Mouse (Mus musculus): ENCODE data around the gene Hoxa3. TPM values are rescaled to one million over a fixed set of nuclear protein-coding genes. Genes with fewer than 3 reads are reported as not detected.
A peak's percentile ranks its signal among the peaks of the same experiment; 100 is the strongest.

Gene Hoxa3
- polyA plus RNA-seq, 1 experiment from 2014 or later, result 1.2 TPM

GRCm38 (mm10) chr6:52252775-52253376, 39.7 kb upstream of the Hoxa3 start:
- Histone ChIP-seq H3K4me2 (no peak overlapping the region), H3K9me3 (no peaks in the 10 kb centered on the region), H3K27ac (replicated peaks) (no peak overlapping the region), H3K9ac (no peak overlapping the region), H3K4me1 (peaks cover 6% of the 10 kb centered on the region), H3K27me3 (replicated peaks) (peaks cover 95% of the 10 kb centered on the region), H3K4me3 (no peak overlapping the region; the same call in 1 of the 2 replicates), H3K36me3 (no peaks in the 10 kb centered on the region)
- no peak for ATAC-seq (ENCODE audit: extremely low read depth, insufficient number of reproducible peaks, low FRiP score, low TSS enrichment)
- 2% methylated on average over 35 of the region's 35 CpGs for WGBS

- H3K9me3 ChIP-seq, result no peaks in the 10 kb centered on the region
- H3K27me3 ChIP-seq (replicated peaks), result peaks cover 97% of the 10 kb centered on the region
- H3K4me2 ChIP-seq, result no peak overlapping the region
- no peak overlapping the region for H3K4me3 ChIP-seq
- peaks cover 6% of the 10 kb centered on the region for H3K4me1 ChIP-seq
- H3K27ac ChIP-seq (replicated peaks), result no peak overlapping the region
- no peaks in the 10 kb centered on the region for H3K36me3 ChIP-seq
- 3% methylated on average over 24 of the region's 24 CpGs for WGBS
- no peak for ATAC-seq (ENCODE audit: extremely low read depth, insufficient number of reproducible peaks, low FRiP score, low TSS enrichment)
- H3K9ac ChIP-seq, result no peak overlapping the region
Measured at GRCm38 (mm10) chr6:52252016-52252774, 39.1 kb upstream of the Hoxa3 start.

DNA sequence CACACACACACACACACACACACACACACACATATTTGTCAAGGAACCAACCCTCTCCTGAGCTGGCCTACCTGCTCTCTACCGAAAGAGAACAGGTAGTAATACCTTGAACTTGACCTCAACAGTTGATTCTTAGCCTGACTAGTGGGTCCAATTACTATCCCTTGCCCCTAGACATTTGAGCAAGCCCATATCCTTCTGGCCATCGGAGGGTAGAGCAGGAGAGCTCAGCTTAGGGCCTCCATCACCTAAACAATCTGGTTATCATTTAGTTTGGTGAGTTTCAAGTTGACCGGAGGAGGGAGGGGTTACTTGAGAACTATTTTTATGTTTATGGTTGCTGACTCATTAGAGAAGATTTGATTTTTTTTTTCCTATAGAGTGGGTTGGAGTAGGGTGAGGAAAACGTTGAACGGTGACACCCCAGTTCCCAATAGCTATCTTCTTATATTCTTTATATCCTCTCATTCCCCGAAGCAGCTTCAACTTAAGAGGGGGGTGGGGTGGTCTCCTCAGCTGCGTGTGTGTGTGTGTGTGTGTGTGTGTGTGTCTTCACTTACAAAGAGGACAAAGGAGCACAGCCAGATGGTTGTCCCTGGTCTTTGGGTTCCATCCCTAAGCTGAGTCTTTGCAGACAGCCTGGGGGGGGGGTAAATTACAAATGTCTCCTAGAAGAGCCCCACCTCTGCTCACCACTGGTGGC, 38.2 kb upstream of the Hoxa3 start:
- peaks cover 98% of the 10 kb centered on the region for H3K27me3 ChIP-seq (replicated peaks)
- no peak overlapping the region for H3K4me3 ChIP-seq
- no peak overlapping the region for H3K4me2 ChIP-seq
- no peak overlapping the region for H3K27ac ChIP-seq (replicated peaks)
- no peaks in the 10 kb centered on the region for H3K36me3 ChIP-seq
- H3K9ac ChIP-seq, result no peak overlapping the region
- WGBS, result 10% methylated on average over 7 of the region's 7 CpGs
- no peaks in the 10 kb centered on the region for H3K9me3 ChIP-seq
- H3K4me1 ChIP-seq, result peaks cover 6% of the 10 kb centered on the region
- no peak for ATAC-seq (ENCODE audit: extremely low read depth, insufficient number of reproducible peaks, low FRiP score, low TSS enrichment)

GRCm38 (mm10) chr6:52249826-52250225, 36.7 kb upstream of the Hoxa3 start:
- H3K9me3 ChIP-seq, result no peaks in the 10 kb centered on the region
- no peak for ATAC-seq (ENCODE audit: extremely low read depth, insufficient number of reproducible peaks, low FRiP score, low TSS enrichment)
- H3K4me3 ChIP-seq, result no peak overlapping the region
- H3K27me3 ChIP-seq (replicated peaks), result peaks cover 99% of the 10 kb centered on the region
- no peak overlapping the region for H3K9ac ChIP-seq
- H3K36me3 ChIP-seq, result no peaks in the 10 kb centered on the region
- H3K4me2 ChIP-seq, result no peak overlapping the region
- 2% methylated on average over 4 of the region's 4 CpGs for WGBS
- H3K27ac ChIP-seq (replicated peaks), result no peak overlapping the region
- peaks cover 11% of the 10 kb centered on the region for H3K4me1 ChIP-seq

DNA sequence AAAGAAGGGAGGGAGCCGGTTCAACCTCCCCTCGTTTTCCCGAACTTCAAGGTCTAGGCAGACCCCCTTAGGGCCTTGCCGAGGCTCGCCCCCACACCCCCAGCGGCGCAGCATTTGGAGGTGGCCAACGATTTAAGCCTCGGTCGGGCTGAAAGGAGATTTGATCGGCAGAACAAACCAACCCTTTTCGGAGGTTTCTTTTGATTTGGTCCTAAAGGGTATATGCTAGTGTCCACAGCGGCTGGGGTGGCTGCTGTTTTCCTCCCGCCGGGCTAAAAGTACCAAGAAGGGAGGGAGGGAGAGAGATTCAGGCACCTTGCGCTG, 36.2 kb upstream of the Hoxa3 start:
- no peaks in the 10 kb centered on the region for H3K36me3 ChIP-seq
- ATAC-seq (ENCODE audit: extremely low read depth, insufficient number of reproducible peaks, low FRiP score, low TSS enrichment), result no peak
- peak overlapping the region; percentile 2; the same call in 1 of the 2 replicates for H3K4me2 ChIP-seq
- WGBS, result under 1% methylated on average over 16 of the region's 16 CpGs
- H3K27me3 ChIP-seq (replicated peaks), result peaks cover 99% of the 10 kb centered on the region
- no peak overlapping the region for H3K27ac ChIP-seq (replicated peaks)
- peaks cover 12% of the 10 kb centered on the region for H3K4me1 ChIP-seq
- 0 out of 2 replicates have a peak overlapping the region, but pooled peaks have one; percentile 1 for H3K4me3 ChIP-seq
- no peak overlapping the region for H3K9ac ChIP-seq
- H3K9me3 ChIP-seq, result no peaks in the 10 kb centered on the region

DNA sequence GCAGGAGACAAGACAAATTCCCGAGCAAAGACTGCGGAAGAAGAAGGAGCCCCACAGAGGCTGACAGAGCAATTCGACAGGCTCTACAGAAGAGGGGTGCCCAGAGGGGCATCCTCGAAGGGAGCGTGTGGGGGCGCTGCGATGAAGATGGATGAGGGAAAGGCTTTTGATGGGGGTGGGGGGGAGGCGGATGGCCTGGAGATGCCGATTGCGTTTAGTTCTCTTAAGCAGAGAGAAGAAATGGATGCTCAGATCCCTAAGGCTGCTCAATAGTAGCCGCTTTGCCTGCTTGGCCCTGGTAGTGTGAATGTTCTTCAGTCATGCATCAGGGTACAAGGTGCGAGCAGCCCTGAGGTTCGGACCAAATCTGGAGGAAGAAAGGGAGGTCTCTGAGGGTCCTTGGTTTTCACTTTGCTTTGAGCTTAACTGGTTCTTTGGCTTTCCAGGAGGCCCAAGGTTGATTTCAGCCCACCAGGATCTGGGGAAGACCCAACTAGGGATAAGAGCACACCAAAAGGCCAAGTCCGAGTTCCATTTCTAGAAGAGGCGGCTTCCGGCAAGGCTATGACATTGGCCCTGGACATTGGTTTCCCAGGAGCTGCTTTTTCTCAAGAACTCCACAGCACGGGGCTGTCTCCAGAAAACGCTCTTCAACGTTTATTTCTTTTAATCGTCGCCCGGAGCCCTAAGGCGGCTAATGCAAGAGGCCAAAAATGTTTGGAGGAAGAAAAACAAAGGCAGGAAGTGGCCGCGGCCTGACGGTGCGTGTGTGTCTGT, 35.7 kb upstream of the Hoxa3 start:
- H3K4me2 ChIP-seq, result peak overlapping the region; percentile 2; the same call in 1 of the 2 replicates
- H3K36me3 ChIP-seq, result no peaks in the 10 kb centered on the region
- H3K4me3 ChIP-seq, result 0 out of 2 replicates have a peak overlapping the region, but pooled peaks have one; percentile 1
- no peaks in the 10 kb centered on the region for H3K9me3 ChIP-seq
- no peak overlapping the region for H3K27ac ChIP-seq (replicated peaks)
- no peak for ATAC-seq (ENCODE audit: extremely low read depth, insufficient number of reproducible peaks, low FRiP score, low TSS enrichment)
- WGBS, result 1% methylated on average over 27 of the region's 27 CpGs
- H3K9ac ChIP-seq, result no peak overlapping the region
- peaks cover 99% of the 10 kb centered on the region for H3K27me3 ChIP-seq (replicated peaks)
- H3K4me1 ChIP-seq, result peaks cover 12% of the 10 kb centered on the region

DNA sequence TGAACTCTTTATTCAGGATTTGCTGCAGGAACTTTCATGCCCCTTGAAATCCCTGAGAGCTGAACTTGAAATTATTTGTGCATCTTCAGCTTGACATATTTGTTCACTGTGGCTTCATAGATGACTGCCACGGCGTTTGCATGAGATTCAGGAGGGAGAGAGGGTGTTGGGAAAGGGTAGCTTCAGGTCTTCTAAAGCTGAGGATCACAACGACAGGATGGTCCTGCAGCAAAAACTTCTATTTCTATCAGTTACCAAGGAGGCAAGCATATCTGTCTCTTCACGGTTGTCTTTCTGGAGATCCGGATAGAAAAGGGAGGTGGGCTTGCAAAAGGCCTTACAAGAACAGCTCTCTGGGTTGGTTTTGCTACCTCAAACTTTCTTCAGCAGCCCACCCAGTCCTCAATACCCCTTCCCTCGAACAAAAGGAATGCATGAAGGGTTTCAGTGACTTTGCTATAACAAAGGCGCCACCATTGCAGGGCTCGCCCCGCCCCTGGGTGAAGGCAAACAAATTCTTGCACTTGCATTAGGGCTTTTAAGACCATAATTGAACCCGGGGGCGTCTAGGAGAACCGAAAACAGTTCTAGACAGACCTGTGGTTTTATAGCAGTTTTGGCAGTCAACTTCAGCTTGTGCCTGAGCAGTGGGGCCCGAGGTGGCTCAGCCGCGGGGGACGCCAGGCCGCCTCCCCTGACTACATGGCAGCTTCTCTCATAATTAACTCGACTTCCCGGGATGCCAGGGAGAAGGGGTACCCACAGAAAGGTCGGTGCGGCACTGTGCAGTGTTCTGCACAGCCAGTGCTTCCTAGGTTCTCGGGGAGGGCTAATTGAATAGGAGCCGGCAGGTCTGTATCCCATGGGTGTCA, 34.9 kb upstream of the Hoxa3 start:
- no peak for ATAC-seq (ENCODE audit: extremely low read depth, insufficient number of reproducible peaks, low FRiP score, low TSS enrichment)
- Histone ChIP-seq H3K36me3 (no peaks in the 10 kb centered on the region), H3K27me3 (replicated peaks) (peaks cover 99% of the 10 kb centered on the region), H3K27ac (replicated peaks) (no peak overlapping the region), H3K9ac (no peak overlapping the region), H3K9me3 (no peaks in the 10 kb centered on the region), H3K4me3 (no peak overlapping the region), H3K4me2 (no peak overlapping the region), H3K4me1 (peaks cover 6% of the 10 kb centered on the region; the same call in 1 of the 2 replicates)
- under 1% methylated on average over 23 of the region's 23 CpGs for WGBS

GRCm38 (mm10) chr6:52246916-52247315, 33.8 kb upstream of the Hoxa3 start:
- no peak for ATAC-seq (ENCODE audit: extremely low read depth, insufficient number of reproducible peaks, low FRiP score, low TSS enrichment)
- WGBS, result 6% methylated on average over 3 of the region's 3 CpGs
- no peak overlapping the region for H3K4me3 ChIP-seq
- H3K9me3 ChIP-seq, result no peaks in the 10 kb centered on the region
- H3K27ac ChIP-seq (replicated peaks), result no peak overlapping the region
- no peak overlapping the region for H3K9ac ChIP-seq
- peaks cover 6% of the 10 kb centered on the region; the same call in 1 of the 2 replicates for H3K4me1 ChIP-seq
- no peaks in the 10 kb centered on the region for H3K36me3 ChIP-seq
- H3K27me3 ChIP-seq (replicated peaks), result peaks cover 99% of the 10 kb centered on the region
- no peak overlapping the region for H3K4me2 ChIP-seq

GRCm38 (mm10) chr6:52246403-52246803, 33.3 kb upstream of the Hoxa3 start:
- Histone ChIP-seq H3K4me3 (peak overlapping the region; percentile 2; the same call in 1 of the 2 replicates), H3K4me2 (no peak overlapping the region), H3K36me3 (no peaks in the 10 kb centered on the region), H3K4me1 (peaks cover 6% of the 10 kb centered on the region; the same call in 1 of the 2 replicates), H3K9me3 (no peaks in the 10 kb centered on the region), H3K9ac (no peak overlapping the region), H3K27me3 (replicated peaks) (peaks cover 99% of the 10 kb centered on the region), H3K27ac (replicated peaks) (no peak overlapping the region)
- WGBS, result under 1% methylated on average over 26 of the region's 26 CpGs
- no peak for ATAC-seq (ENCODE audit: extremely low read depth, insufficient number of reproducible peaks, low FRiP score, low TSS enrichment)

GRCm38 (mm10) chr6:52245757-52246142, 32.6 kb upstream of the Hoxa3 start, which contains the start of gene Hoxa11:
Hoxa11 (minus strand) TSS chr6:52245810.
- H3K27me3 ChIP-seq (replicated peaks), result peaks cover 99% of the 10 kb centered on the region
- H3K27ac ChIP-seq (replicated peaks), result no peak within 1 kb of the TSS
- ATAC-seq (ENCODE audit: extremely low read depth, insufficient number of reproducible peaks, low FRiP score, low TSS enrichment), result no peak
- WGBS, result 2% methylated on average over 20 of the region's 20 CpGs
- H3K9me3 ChIP-seq, result no peaks in the 10 kb centered on the region
- peaks cover 6% of the 10 kb centered on the region; the same call in 1 of the 2 replicates for H3K4me1 ChIP-seq
- peak within 1 kb of the TSS; percentile 32 for H3K4me3 ChIP-seq
- no peaks in the 10 kb centered on the region for H3K36me3 ChIP-seq
- H3K4me2 ChIP-seq, result peak within 1 kb of the TSS; percentile 37
- no peak within 1 kb of the TSS for H3K9ac ChIP-seq

Data from heart, embryonic 13.5 days (tissue).